Mouse (Mus musculus): ENCODE results near the gene Edem2.

DNA sequence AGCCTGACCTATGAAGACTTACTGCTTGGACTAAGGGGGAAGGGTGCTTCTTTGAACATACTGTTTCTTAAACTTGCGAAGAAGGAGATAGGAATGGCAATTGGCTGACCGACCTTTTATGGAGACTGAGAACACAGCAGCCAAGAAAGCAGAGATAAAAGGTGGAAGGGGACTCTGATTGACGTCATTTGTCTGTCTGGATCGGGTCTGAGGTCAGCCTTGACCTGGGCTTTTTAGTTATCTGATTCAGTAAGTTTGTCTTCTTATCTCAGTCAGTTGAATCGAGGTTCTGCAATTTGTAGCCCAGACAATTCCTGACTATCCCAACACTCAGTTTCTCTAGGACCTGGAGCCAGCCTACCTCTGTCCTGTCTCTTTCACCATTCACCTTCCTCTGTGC lies 5.2 kb downstream of the Edem2 start:
- no peak for TF ChIP-seq CTCF (IDR thresholded peaks at IDR 0.05; ENCODE audit: control insufficient read depth, insufficient read depth, insufficient read length)
- no peak for TF ChIP-seq MYOG (IDR thresholded peaks at IDR 0.05; ENCODE audit: control insufficient read depth, extremely low read depth, insufficient read length)
- no peak for TF ChIP-seq MYOD1 (IDR thresholded peaks at IDR 0.05; ENCODE audit: control insufficient read depth, insufficient read length, low read depth)
- TF ChIP-seq USF1 (IDR thresholded peaks at IDR 0.05; ENCODE audit: low read depth): no peak

Data from C2C12 (cell line).